Mouse (Mus musculus) midbrain, embryonic 15.5 days (tissue): ENCODE measurements at regions not wholly inside any gene's neighbourhood (a gene's known extent, or its start where the extent isn't known, plus 50 kb on each side); places are given as distances from the start of the nearest gene placed in this dataset.

ENCODE experiments used
- ATAC-seq: fragments of 200-750 bp; cut with Nextera tagmentation; replicated peaks from 2 replicates; pipeline ENCODE4 v1.8.0; 2017; ENCODE audit warnings: moderate TSS enrichment
- H3K27ac ChIP-seq: fragments of 300-500 bp; sonication (generic); 2 replicates; pipeline ENCODE4 v1.5.1; 2015; ENCODE audit warnings: mild to moderate bottlenecking, inconsistent platforms
- H3K27me3 ChIP-seq: fragments of 300-500 bp; sonication (generic); replicated peaks from 2 replicates; pipeline ENCODE4 v1.6.1; 2015; ENCODE audit warnings: inconsistent platforms
- H3K36me3 ChIP-seq: fragments of 300-500 bp; sonication (generic); replicated peaks from 2 replicates; pipeline ENCODE4 v1.6.1; 2015; ENCODE audit warnings: inconsistent platforms
- H3K4me1 ChIP-seq: fragments of 300-500 bp; sonication (generic); 2 replicates; pipeline ENCODE4 v1.6.1; 2015; ENCODE audit warnings: inconsistent platforms
- H3K4me2 ChIP-seq: fragments of 300-500 bp; sonication (generic); 2 replicates; pipeline ENCODE4 v1.6.1; 2015; ENCODE audit warnings: inconsistent platforms, mild to moderate bottlenecking, moderate library complexity
- H3K4me3 ChIP-seq: fragments of 300-500 bp; sonication (generic); 2 replicates; pipeline ENCODE4 v1.5.1; 2015; ENCODE audit warnings: mild to moderate bottlenecking, inconsistent platforms
- H3K9ac ChIP-seq: fragments of 300-500 bp; sonication (generic); 2 replicates; pipeline ENCODE4 v1.6.1; 2015; ENCODE audit warnings: mild to moderate bottlenecking, inconsistent platforms
- H3K9me3 ChIP-seq: fragments of 300-500 bp; sonication (generic); 2 replicates; pipeline ENCODE4 v1.6.1; 2016; ENCODE audit warnings: inconsistent platforms
- WGBS: fragments of 180-500 bp; shearing (Covaris S2); methylation state at CpG from one replicate; pipeline ENCODE4 v1.1.7; 2015; ENCODE audit warnings: mixed read lengths; 5-methylcytosine and 5-hydroxymethylcytosine counted together

GRCm38 (mm10) chr2:56025059-56025458 is 589.3 kb downstream of the Kcnj3 start:
- Histone ChIP-seq H3K36me3 (no peaks in the 10 kb centered on the region), H3K4me3 (no peak overlapping the region), H3K27me3 (no peaks in the 10 kb centered on the region), H3K9ac (no peak overlapping the region), H3K27ac (no peak overlapping the region), H3K4me1 (no peaks in the 10 kb centered on the region), H3K9me3 (no peaks in the 10 kb centered on the region), H3K4me2 (no peak overlapping the region)
- 10% methylated on average over 5 of the region's 5 CpGs for WGBS
- peak; percentile 87; the same call in 1 of the 2 replicates for ATAC-seq

- Histone ChIP-seq H3K9ac (no peak overlapping the region), H3K27me3 (no peaks in the 10 kb centered on the region), H3K4me3 (no peak overlapping the region), H3K36me3 (no peaks in the 10 kb centered on the region), H3K27ac (no peak overlapping the region), H3K4me2 (no peak overlapping the region), H3K9me3 (no peaks in the 10 kb centered on the region), H3K4me1 (no peaks in the 10 kb centered on the region)
- ATAC-seq: no peak
- WGBS: 82% methylated on average over 2 of the region's 2 CpGs
Measured at GRCm38 (mm10) chr2:56028958-56029357, 593.2 kb downstream of the Kcnj3 start.
